ENCODE assay signal across 1 mouse cellular context in genomic region chr7:43349623-43350022, GRCm38 (mm10).
TF ChIP-seq lines count a peak whose summit lies in the region.

No protein-coding gene starts in this region.

TF ChIP-seq in MEL, 35 proteins besides CTCF, POLR2A, EP300 and RAD21 (continued from another document):
- TF ChIP-seq SIN3A (IDR thresholded peaks at IDR 0.05; ENCODE audit: low read length) (peak; percentile 34; the same call in 1 of the 2 replicates), TBP (IDR thresholded peaks at IDR 0.05; ENCODE audit: low read depth, low read length) (peak; percentile 25; the same call in 1 of the 2 replicates)
